Mouse (Mus musculus): ENCODE results near the gene Krt71. TPM values are rescaled to one million over a fixed set of nuclear protein-coding genes. Genes with fewer than 3 reads are reported as not detected.

Krt71 gene
- polyA plus RNA-seq, 1 experiment from 2014 or later = 0.54 TPM

GRCm38 (mm10) chr15:101715831-101716230 is 27.1 kb downstream of the Krt71 start:
- WGBS = 71% methylated on average over 3 of the region's 3 CpGs
- Histone ChIP-seq H3K9me3 (ENCODE audit: control insufficient read depth, low read length) (no peaks in the 10 kb centered on the region), H3K4me3 (replicated peaks; ENCODE audit: low read length) (no peak overlapping the region), H3K27ac (no peak overlapping the region), H3K4me2 (replicated peaks) (no peak overlapping the region), H3K9ac (no peak overlapping the region), H3K36me3 (replicated peaks; ENCODE audit: control insufficient read depth, insufficient read depth) (no peaks in the 10 kb centered on the region), H3K4me1 (replicated peaks; ENCODE audit: control insufficient read depth, insufficient read depth, low read length) (no peaks in the 10 kb centered on the region), H3K27me3 (ENCODE audit: control insufficient read depth, insufficient read depth, low read length) (no peaks in the 10 kb centered on the region)
- DNase-seq (ENCODE audit: low spot score) (no peak), ATAC-seq (ENCODE audit: low FRiP score) (no peak)

GRCm38 (mm10) chr15:101714356-101714755 is 28.6 kb downstream of the Krt71 start:
- H3K27ac ChIP-seq = no peak overlapping the region
- no peaks in the 10 kb centered on the region for H3K27me3 ChIP-seq (ENCODE audit: control insufficient read depth, insufficient read depth, low read length)
- 94% methylated on average over 5 of the region's 5 CpGs for WGBS
- DNase-seq (ENCODE audit: low spot score) (no peak), ATAC-seq (ENCODE audit: low FRiP score) (no peak)
- no peaks in the 10 kb centered on the region for H3K36me3 ChIP-seq (replicated peaks; ENCODE audit: control insufficient read depth, insufficient read depth)
- no peaks in the 10 kb centered on the region for H3K9me3 ChIP-seq (ENCODE audit: control insufficient read depth, low read length)
- H3K4me2 ChIP-seq (replicated peaks) = no peak overlapping the region
- no peak overlapping the region for H3K4me3 ChIP-seq (replicated peaks; ENCODE audit: low read length)
- no peaks in the 10 kb centered on the region for H3K4me1 ChIP-seq (replicated peaks; ENCODE audit: control insufficient read depth, insufficient read depth, low read length)
- no peak overlapping the region for H3K9ac ChIP-seq

GRCm38 (mm10) chr15:101713731-101714130 is 29.2 kb downstream of the Krt71 start:
- no peak overlapping the region for H3K4me3 ChIP-seq (replicated peaks; ENCODE audit: low read length)
- no peak overlapping the region for H3K27ac ChIP-seq
- H3K27me3 ChIP-seq (ENCODE audit: control insufficient read depth, insufficient read depth, low read length) = no peaks in the 10 kb centered on the region
- no peak overlapping the region for H3K9ac ChIP-seq
- DNase-seq (ENCODE audit: low spot score) (no peak), ATAC-seq (ENCODE audit: low FRiP score) (no peak)
- H3K4me2 ChIP-seq (replicated peaks) = no peak overlapping the region
- H3K4me1 ChIP-seq (replicated peaks; ENCODE audit: control insufficient read depth, insufficient read depth, low read length) = no peaks in the 10 kb centered on the region
- no peaks in the 10 kb centered on the region for H3K36me3 ChIP-seq (replicated peaks; ENCODE audit: control insufficient read depth, insufficient read depth)
- 79% methylated on average over 8 of the region's 8 CpGs for WGBS
- H3K9me3 ChIP-seq (ENCODE audit: control insufficient read depth, low read length) = no peaks in the 10 kb centered on the region

GRCm38 (mm10) chr15:101712720-101713119 is 30.2 kb downstream of the Krt71 start, which contains the start of gene Krt5:
Gene Krt5 (minus strand): TSS chr15:101712898.
- no peak for ATAC-seq (ENCODE audit: low FRiP score)
- Histone ChIP-seq H3K4me3 (replicated peaks; ENCODE audit: low read length) (no peak within 1 kb of the TSS), H3K27ac (no peak within 1 kb of the TSS), H3K36me3 (replicated peaks; ENCODE audit: control insufficient read depth, insufficient read depth) (no peaks in the 10 kb centered on the region), H3K9ac (no peak within 1 kb of the TSS), H3K9me3 (ENCODE audit: control insufficient read depth, low read length) (no peaks in the 10 kb centered on the region), H3K4me2 (replicated peaks) (no peak within 1 kb of the TSS), H3K27me3 (ENCODE audit: control insufficient read depth, insufficient read depth, low read length) (no peaks in the 10 kb centered on the region), H3K4me1 (replicated peaks; ENCODE audit: control insufficient read depth, insufficient read depth, low read length) (no peaks in the 10 kb centered on the region)
- no peak for DNase-seq (ENCODE audit: low spot score)
- 70% methylated on average over 13 of the region's 13 CpGs for WGBS

GRCm38 (mm10) chr15:101708683-101709082 is 34.2 kb downstream of the Krt71 start:
- 62% methylated on average over 11 of the region's 11 CpGs for WGBS
- Histone ChIP-seq H3K4me1 (replicated peaks; ENCODE audit: control insufficient read depth, insufficient read depth, low read length) (no peaks in the 10 kb centered on the region), H3K27me3 (ENCODE audit: control insufficient read depth, insufficient read depth, low read length) (no peaks in the 10 kb centered on the region), H3K36me3 (replicated peaks; ENCODE audit: control insufficient read depth, insufficient read depth) (no peaks in the 10 kb centered on the region), H3K27ac (no peak overlapping the region), H3K4me2 (replicated peaks) (no peak overlapping the region), H3K9ac (no peak overlapping the region), H3K9me3 (ENCODE audit: control insufficient read depth, low read length) (no peaks in the 10 kb centered on the region), H3K4me3 (replicated peaks; ENCODE audit: low read length) (no peak overlapping the region)
- ATAC-seq (ENCODE audit: low FRiP score) = no peak
- DNase-seq (ENCODE audit: low spot score) = no peak

DNA sequence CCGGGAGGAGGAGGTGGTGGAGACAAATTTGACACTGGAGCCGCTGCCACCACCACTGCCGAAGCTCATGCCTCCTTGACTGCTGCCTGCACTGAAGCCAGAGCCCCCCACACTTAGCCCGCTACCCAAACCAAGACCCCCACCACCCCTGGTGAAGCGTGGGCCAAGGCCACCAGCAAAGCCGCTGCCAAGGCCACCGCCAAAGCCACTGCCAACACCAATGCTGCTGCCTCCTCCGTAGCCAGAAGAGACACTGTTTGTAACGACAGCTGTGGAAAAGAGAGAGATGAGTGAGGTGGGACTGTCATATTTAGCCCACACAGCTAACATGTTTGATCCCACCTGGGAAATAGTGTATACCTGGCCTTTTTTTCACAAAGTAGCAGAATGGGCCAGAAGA is 35.5 kb downstream of the Krt71 start:
- no peaks in the 10 kb centered on the region for H3K36me3 ChIP-seq (replicated peaks; ENCODE audit: control insufficient read depth, insufficient read depth)
- no peak overlapping the region for H3K4me3 ChIP-seq (replicated peaks; ENCODE audit: low read length)
- no peak overlapping the region for H3K9ac ChIP-seq
- ATAC-seq (ENCODE audit: low FRiP score) = no peak
- no peak overlapping the region for H3K27ac ChIP-seq
- no peaks in the 10 kb centered on the region for H3K27me3 ChIP-seq (ENCODE audit: control insufficient read depth, insufficient read depth, low read length)
- 94% methylated on average over 9 of the region's 9 CpGs for WGBS
- DNase-seq (ENCODE audit: low spot score) = no peak
- no peaks in the 10 kb centered on the region for H3K9me3 ChIP-seq (ENCODE audit: control insufficient read depth, low read length)
- H3K4me2 ChIP-seq (replicated peaks) = no peak overlapping the region
- no peaks in the 10 kb centered on the region for H3K4me1 ChIP-seq (replicated peaks; ENCODE audit: control insufficient read depth, insufficient read depth, low read length)

DNA sequence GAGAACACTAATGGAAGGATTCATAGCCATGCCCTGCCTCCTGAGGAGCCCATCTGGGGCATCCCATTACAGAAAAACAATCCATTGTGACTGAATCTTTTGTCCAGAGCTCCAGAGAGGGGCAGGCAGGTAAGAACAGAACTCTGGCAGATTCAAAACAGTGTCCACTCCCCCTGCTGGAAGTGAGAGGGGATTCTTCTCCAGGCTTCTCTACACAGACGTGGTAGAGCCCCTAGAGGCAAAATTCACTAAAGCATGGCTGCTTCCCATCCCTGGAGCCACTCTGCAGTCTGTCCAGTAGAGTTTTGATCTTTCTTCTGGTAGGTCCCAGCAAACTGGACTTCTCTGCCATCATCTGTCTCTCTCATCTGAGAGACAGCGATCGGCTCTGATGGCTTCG is 38.8 kb downstream of the Krt71 start:
- ATAC-seq (ENCODE audit: low FRiP score) (no peak), DNase-seq (ENCODE audit: low spot score) (no peak)
- Histone ChIP-seq H3K4me1 (replicated peaks; ENCODE audit: control insufficient read depth, insufficient read depth, low read length) (no peaks in the 10 kb centered on the region), H3K27ac (no peak overlapping the region), H3K27me3 (ENCODE audit: control insufficient read depth, insufficient read depth, low read length) (no peaks in the 10 kb centered on the region), H3K4me2 (replicated peaks) (no peak overlapping the region), H3K9ac (no peak overlapping the region), H3K4me3 (replicated peaks; ENCODE audit: low read length) (no peak overlapping the region), H3K9me3 (ENCODE audit: control insufficient read depth, low read length) (no peaks in the 10 kb centered on the region), H3K36me3 (replicated peaks; ENCODE audit: control insufficient read depth, insufficient read depth) (no peaks in the 10 kb centered on the region)
- WGBS = 70% methylated on average over 4 of the region's 4 CpGs

GRCm38 (mm10) chr15:101702380-101702779 is 40.5 kb downstream of the Krt71 start:
- Histone ChIP-seq H3K4me3 (replicated peaks; ENCODE audit: low read length) (no peak overlapping the region), H3K36me3 (replicated peaks; ENCODE audit: control insufficient read depth, insufficient read depth) (no peaks in the 10 kb centered on the region), H3K9ac (no peak overlapping the region), H3K4me2 (replicated peaks) (no peak overlapping the region), H3K27ac (no peak overlapping the region), H3K27me3 (ENCODE audit: control insufficient read depth, insufficient read depth, low read length) (no peaks in the 10 kb centered on the region), H3K9me3 (ENCODE audit: control insufficient read depth, low read length) (no peaks in the 10 kb centered on the region), H3K4me1 (replicated peaks; ENCODE audit: control insufficient read depth, insufficient read depth, low read length) (no peaks in the 10 kb centered on the region)
- DNase-seq (ENCODE audit: low spot score) = no peak
- 4% methylated on average over 2 of the region's 2 CpGs for WGBS
- no peak for ATAC-seq (ENCODE audit: low FRiP score)

GRCm38 (mm10) chr15:101699866-101700265 is 43.0 kb downstream of the Krt71 start:
- DNase-seq (ENCODE audit: low spot score) (no peak), ATAC-seq (ENCODE audit: low FRiP score) (no peak)
- no peaks in the 10 kb centered on the region for H3K4me1 ChIP-seq (replicated peaks; ENCODE audit: control insufficient read depth, insufficient read depth, low read length)
- no peaks in the 10 kb centered on the region for H3K27me3 ChIP-seq (ENCODE audit: control insufficient read depth, insufficient read depth, low read length)
- no peak overlapping the region for H3K27ac ChIP-seq
- H3K4me2 ChIP-seq (replicated peaks) = no peak overlapping the region
- WGBS = 89% methylated on average over 8 of the region's 8 CpGs
- no peak overlapping the region for H3K9ac ChIP-seq
- no peak overlapping the region for H3K4me3 ChIP-seq (replicated peaks; ENCODE audit: low read length)
- no peaks in the 10 kb centered on the region for H3K36me3 ChIP-seq (replicated peaks; ENCODE audit: control insufficient read depth, insufficient read depth)
- no peaks in the 10 kb centered on the region for H3K9me3 ChIP-seq (ENCODE audit: control insufficient read depth, low read length)

DNA sequence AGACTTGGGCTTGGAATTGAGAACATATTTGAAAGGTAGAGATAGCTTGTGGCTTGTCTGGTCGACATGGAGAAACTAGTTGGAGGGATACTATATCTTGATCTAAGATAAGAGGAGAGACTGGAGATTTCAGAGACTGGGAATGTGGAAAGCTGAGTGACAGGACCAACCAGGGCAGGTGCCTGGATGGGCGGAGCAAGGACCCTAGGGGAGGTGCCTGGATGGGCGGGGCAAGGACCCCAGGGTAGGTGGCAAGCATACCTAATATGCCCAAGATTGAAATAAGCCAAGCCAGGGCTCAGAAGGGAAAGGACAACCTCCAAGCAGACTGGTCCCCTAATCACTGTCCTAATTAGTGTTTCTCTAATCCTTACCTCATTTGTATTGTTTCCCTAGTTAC is 43.7 kb downstream of the Krt71 start:
- no peak for ATAC-seq (ENCODE audit: low FRiP score)
- no peaks in the 10 kb centered on the region for H3K36me3 ChIP-seq (replicated peaks; ENCODE audit: control insufficient read depth, insufficient read depth)
- no peaks in the 10 kb centered on the region for H3K27me3 ChIP-seq (ENCODE audit: control insufficient read depth, insufficient read depth, low read length)
- no peak overlapping the region for H3K27ac ChIP-seq
- no peaks in the 10 kb centered on the region for H3K4me1 ChIP-seq (replicated peaks; ENCODE audit: control insufficient read depth, insufficient read depth, low read length)
- WGBS = 60% methylated on average over 3 of the region's 3 CpGs
- H3K4me3 ChIP-seq (replicated peaks; ENCODE audit: low read length) = no peak overlapping the region
- no peak overlapping the region for H3K9ac ChIP-seq
- DNase-seq (ENCODE audit: low spot score) = no peak
- H3K9me3 ChIP-seq (ENCODE audit: control insufficient read depth, low read length) = no peaks in the 10 kb centered on the region
- H3K4me2 ChIP-seq (replicated peaks) = no peak overlapping the region

Measured in hindbrain, embryonic 14.5 days (tissue).